ENCODE assay signal across 25 mouse cellular contexts in genomic region chr5:102269204-102269603, GRCm38 (mm10).
A peak's percentile ranks its signal among the peaks of the same experiment; 100 is the strongest.
DNase-seq lines count a peak whose midpoint lies in the region; ATAC-seq and TF ChIP-seq lines count a peak whose summit lies in the region.
"Had no signal": no experiment of that assay in that cellular context is flagged by ENCODE, and none has a peak within 500 bp of the region (broad histone marks: within the 10 kb centered on the region; RNA-seq: fewer than 3 reads in every experiment).

No protein-coding gene starts in this region.

- no peaks in the 10 kb centered on the region for H3K9me3 ChIP-seq in MEL (replicated peaks; ENCODE audit: insufficient read depth, low read length)
- H3K9me3 ChIP-seq: embryonic facial prominence, embryonic 13.5 days; embryonic facial prominence, embryonic 15.5 days; forebrain, embryonic 10.5 days; forebrain, embryonic 12.5 days had no signal

- no peak for TF ChIP-seq CTCF in MEL (IDR thresholded peaks at IDR 0.05 in 2 of 3, conservative IDR thresholded peaks at IDR 0.05 in 1 of 3; ENCODE audit: control insufficient read depth in 1 of 3, insufficient read depth in 1 of 3, low read depth in 2 of 3, low read length in 3 of 3, poor library complexity in 1 of 3, severe bottlenecking in 1 of 3)

- H3K4me1 ChIP-seq in MEL (ENCODE audit: control insufficient read depth in 1 of 2, insufficient read depth in 2 of 2, low read length in 2 of 2): no peaks in the 10 kb centered on the region
- H3K4me1 ChIP-seq: forebrain, embryonic 10.5 days; forebrain, embryonic 12.5 days had no signal

- no peak overlapping the region for H3K27ac ChIP-seq in MEL (ENCODE audit: control insufficient read depth, low read depth, low read length)
- H3K27ac ChIP-seq: embryonic facial prominence, embryonic 13.5 days; embryonic facial prominence, embryonic 15.5 days; forebrain, embryonic 10.5 days; forebrain, embryonic 12.5 days had no signal

- no peak for TF ChIP-seq POLR2A in MEL (IDR thresholded peaks at IDR 0.05; ENCODE audit: control insufficient read depth in 1 of 2, insufficient read depth in 1 of 2, low read depth in 1 of 2, low read length in 2 of 2, poor library complexity in 1 of 2)
- no peak for TF ChIP-seq POLR2A in myocyte (IDR thresholded peaks at IDR 0.05; ENCODE audit: insufficient read length, low read depth)

- ATAC-seq in frontal cortex, adult (ENCODE audit: low TSS enrichment): no peak
- ATAC-seq: activated CD4-positive, CD25-positive, alpha-beta regulatory T cell, adult 4 months; forebrain, embryonic 14.5 days; forebrain, embryonic 16.5 days had no signal

- H3K4me3 ChIP-seq in MEL (ENCODE audit: control insufficient read depth in 1 of 2, insufficient read depth in 1 of 2, low read depth in 2 of 2, low read length in 2 of 2): no peak overlapping the region
- no peak overlapping the region for H3K4me3 ChIP-seq in myocyte
- H3K4me3 ChIP-seq: embryonic facial prominence, embryonic 13.5 days; embryonic facial prominence, embryonic 15.5 days; erythroblast, embryonic 14.5 days; forebrain, embryonic 10.5 days; forebrain, embryonic 12.5 days had no signal

- no peak overlapping the region for H3ac ChIP-seq in myocyte (ENCODE audit: control insufficient read depth, insufficient read length)

- no peaks in the 10 kb centered on the region for H3K27me3 ChIP-seq in MEL (ENCODE audit: control insufficient read depth in 1 of 2, insufficient read depth in 2 of 2, low read length in 2 of 2)
- no peaks in the 10 kb centered on the region for H3K27me3 ChIP-seq in myocyte (ENCODE audit: control insufficient read depth, insufficient read depth, insufficient read length)
- H3K27me3 ChIP-seq: embryonic facial prominence, embryonic 13.5 days; embryonic facial prominence, embryonic 15.5 days; forebrain, embryonic 12.5 days had no signal

- no peak for TF ChIP-seq RAD21 in MEL (IDR thresholded peaks at IDR 0.05; ENCODE audit: low read depth, low read length)

- no peak overlapping the region for H3K9ac ChIP-seq in MEL (ENCODE audit: control insufficient read depth, low read depth, low read length, poor library complexity, severe bottlenecking)
- H3K9ac ChIP-seq: embryonic facial prominence, embryonic 13.5 days; embryonic facial prominence, embryonic 15.5 days; forebrain, embryonic 12.5 days had no signal

- H3K36me3 ChIP-seq in MEL (ENCODE audit: control insufficient read depth in 1 of 2, insufficient read depth in 2 of 2, low read length in 2 of 2) (no peaks in the 10 kb centered on the region), myocyte (ENCODE audit: control insufficient read depth, insufficient read depth) (no peaks in the 10 kb centered on the region)
- H3K36me3 ChIP-seq: embryonic facial prominence, embryonic 13.5 days; embryonic facial prominence, embryonic 15.5 days; forebrain, embryonic 10.5 days; forebrain, embryonic 12.5 days; G1E had no signal

- no peak overlapping the region for H3K4me2 ChIP-seq in myocyte (ENCODE audit: low read depth)
- H3K4me2 ChIP-seq: embryonic facial prominence, embryonic 13.5 days; embryonic facial prominence, embryonic 15.5 days; forebrain, embryonic 12.5 days had no signal

- peak; percentile 33 for DNase-seq in heart, adult 11 months
- no peak for DNase-seq in heart, adult 18-20 months
- DNase-seq in MEL (ENCODE audit: low read depth, low spot score): no peak
- DNase-seq in adrenal gland, postnatal 10 days: no peak
- DNase-seq: adrenal gland, adult 8-10 months; adrenal gland, postnatal 25 days; B cell, adult 2 months; cerebellum, adult 11 months; cerebellum, adult 18-20 months; cerebellum, adult 8-10 months; cerebellum, adult 9-11 months; cerebellum, postnatal 14 days; cerebellum, postnatal 36 days; embryo, embryonic 11 days had no signal

- H3K79me2 ChIP-seq in MEL (ENCODE audit: control insufficient read depth, insufficient read depth, low read length, poor library complexity) (no peaks in the 10 kb centered on the region), myocyte (ENCODE audit: control insufficient read depth, insufficient read depth) (no peaks in the 10 kb centered on the region)

- TF ChIP-seq EP300 in MEL (IDR thresholded peaks at IDR 0.05; ENCODE audit: low read depth in 1 of 2, low read length in 2 of 2): no peak

TF ChIP-seq in MEL, 35 proteins besides CTCF, POLR2A, EP300 and RAD21:
- no peak for TF ChIP-seq USF2 (IDR thresholded peaks at IDR 0.05; ENCODE audit: borderline replicate concordance in 1 of 2, insufficient read depth in 1 of 2, low read depth in 1 of 2, low read length in 2 of 2)
- no peak for TF ChIP-seq SIN3A (IDR thresholded peaks at IDR 0.05; ENCODE audit: low read length)
- TF ChIP-seq USF1 (IDR thresholded peaks at IDR 0.05; ENCODE audit: low read depth, low read length): peak; percentile 45; the same call in 1 of the 2 replicates
TF ChIP-seq in MEL: peak in this region for 1.

TF ChIP-seq in myocyte, 11 proteins besides CTCF, POLR2A, EP300 and RAD21:
- TF ChIP-seq USF1 (IDR thresholded peaks at IDR 0.05; ENCODE audit: low read depth) (peak; percentile 75), MYOG (IDR thresholded peaks at IDR 0.05; ENCODE audit: control insufficient read depth in 1 of 3, insufficient read depth in 1 of 3, insufficient read length in 2 of 3, low read depth in 2 of 3) (no peak)
TF ChIP-seq in myocyte: peak in this region for 1.
